Mouse (Mus musculus) lung, adult 2 months (tissue): ENCODE measurements around the gene Hrh1.

Source experiments
- CTCF ChIP-seq: fragments of 200-500 bp; IDR thresholded peaks from 2 replicates; pipeline ENCODE4 v1.5.1; 2011; ENCODE audit warnings: mild to moderate bottlenecking, low read length, control low read depth; ENCODE audit not compliant: insufficient read depth
- POLR2A ChIP-seq: fragments of 200-500 bp; IDR thresholded peaks from 2 replicates; pipeline ENCODE4 v1.6.1; 2011; ENCODE audit warnings: low read depth, mild to moderate bottlenecking, control low read depth, low read length, borderline replicate concordance; ENCODE audit errors: extremely low read depth

DNA sequence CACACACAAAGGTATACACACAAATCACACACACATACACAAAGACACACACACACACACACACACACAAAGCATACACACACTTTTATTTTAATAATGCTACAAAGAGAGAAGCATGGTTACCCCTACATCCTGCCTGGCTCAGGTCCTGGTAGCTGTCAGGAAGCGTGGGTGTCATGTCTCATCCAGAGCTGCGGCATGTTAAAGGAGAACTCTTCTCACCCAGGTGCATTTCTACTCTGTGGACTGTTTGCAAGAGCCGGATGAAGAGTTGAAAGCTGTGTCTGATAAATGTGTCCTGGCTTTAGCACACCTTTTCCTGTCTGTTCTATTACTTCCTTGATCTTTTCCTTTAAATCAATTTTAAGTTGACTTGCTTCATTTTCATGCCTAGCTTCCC is 47.2 kb downstream of the Hrh1 start:
- TF ChIP-seq CTCF, result no peak
- TF ChIP-seq POLR2A, result no peak
